Mouse (Mus musculus): ENCODE results near the gene Sftpa1. TPM values are rescaled to one million over a fixed set of nuclear protein-coding genes. Genes with fewer than 3 reads are reported as not detected.

Gene Sftpa1
- polyA plus RNA-seq (2012; rRNA removed) = not detected in 2 replicates
- polyA plus RNA-seq (2014; fragmentation: Nextera tagmentation; extraction: Ambion mirVana) = not detected in 2 replicates

DNA sequence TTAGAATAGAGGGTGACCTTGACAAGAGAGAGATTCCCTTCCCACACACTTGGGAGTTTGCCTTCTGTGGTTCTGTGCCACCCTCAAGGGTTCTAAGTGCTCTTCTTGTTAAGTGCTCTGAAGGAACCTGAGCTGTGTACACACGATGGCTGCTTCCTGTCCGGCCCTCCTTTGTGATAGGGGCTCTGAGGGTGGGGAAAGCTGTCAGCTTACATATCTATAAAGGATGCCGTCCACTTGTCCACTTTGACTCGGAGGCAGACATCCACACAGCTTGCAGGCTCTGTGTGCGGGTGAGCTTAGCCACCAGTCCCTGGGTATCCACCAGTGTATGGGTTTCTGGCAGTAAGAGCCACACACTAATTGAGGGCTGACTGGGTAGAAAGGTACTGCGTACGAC, at the start of gene Sftpa1:
TSS of gene Sftpa1 (plus strand) at position 243 of the 400 bp plus-strand sequence.
- DNase-seq (ENCODE audit: low spot score) = no peak
- H3K36me3 ChIP-seq (ENCODE audit: control insufficient read depth, insufficient read depth, low read length) = no peaks in the 10 kb centered on the region
- H3K4me1 ChIP-seq (ENCODE audit: control insufficient read depth, insufficient read depth, low read length) = no peaks in the 10 kb centered on the region
- no peak within 1 kb of the TSS for H3K27ac ChIP-seq (replicated peaks; ENCODE audit: low read depth, low read length)
- TF ChIP-seq POLR2A (IDR thresholded peaks at IDR 0.05; ENCODE audit: borderline replicate concordance, extremely low read depth, insufficient read depth, insufficient read length) = no peak
- no peaks in the 10 kb centered on the region for H3K27me3 ChIP-seq (ENCODE audit: control insufficient read depth, insufficient read depth, low read length)
- ATAC-seq (ENCODE audit: low FRiP score, low read depth) = no peak
- H3K9ac ChIP-seq (ENCODE audit: low read depth, low read length, severe bottlenecking) = no peak within 1 kb of the TSS
- 82% methylated on average over 7 of the region's 7 CpGs for WGBS
- no peaks in the 10 kb centered on the region for H3K9me3 ChIP-seq (ENCODE audit: control insufficient read depth, low read length)
- H3K4me2 ChIP-seq (replicated peaks; ENCODE audit: low read depth, low read length, severe bottlenecking) = no peak within 1 kb of the TSS
- no peak within 1 kb of the TSS for H3K4me3 ChIP-seq (replicated peaks; ENCODE audit: low read length)

DNA sequence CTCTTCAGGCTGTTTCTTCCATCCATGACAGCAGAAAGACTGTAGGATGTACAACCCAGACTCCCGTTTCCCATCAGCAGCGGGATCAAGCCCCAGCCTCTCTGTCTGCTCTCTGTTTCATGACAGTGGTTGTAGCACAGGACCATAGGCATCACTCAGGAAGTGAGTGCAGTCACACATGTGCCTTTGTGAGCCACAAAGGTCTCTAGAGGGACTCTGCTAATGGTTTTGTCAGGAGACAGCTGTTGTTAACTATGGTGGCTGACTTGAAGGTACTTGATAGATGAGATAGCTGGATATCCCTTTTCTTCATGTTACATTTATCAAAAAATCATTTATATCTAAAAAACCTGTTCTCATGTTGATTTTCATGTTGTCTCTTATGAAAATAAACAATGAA, 49.2 kb upstream of the Sftpa1 start:
- Histone ChIP-seq H3K4me1 (ENCODE audit: control insufficient read depth, insufficient read depth, low read length) (no peaks in the 10 kb centered on the region), H3K36me3 (ENCODE audit: control insufficient read depth, insufficient read depth, low read length) (no peaks in the 10 kb centered on the region), H3K27ac (replicated peaks; ENCODE audit: low read depth, low read length) (no peak overlapping the region), H3K9me3 (ENCODE audit: control insufficient read depth, low read length) (no peaks in the 10 kb centered on the region), H3K4me2 (replicated peaks; ENCODE audit: low read depth, low read length, severe bottlenecking) (no peak overlapping the region), H3K27me3 (ENCODE audit: control insufficient read depth, insufficient read depth, low read length) (no peaks in the 10 kb centered on the region), H3K4me3 (replicated peaks; ENCODE audit: low read length) (no peak overlapping the region), H3K9ac (ENCODE audit: low read depth, low read length, severe bottlenecking) (no peak overlapping the region)
- no peak for DNase-seq (ENCODE audit: low spot score)
- no peak for ATAC-seq (ENCODE audit: low FRiP score, low read depth)
- WGBS = 96% methylated on average over 2 of the region's 2 CpGs
- TF ChIP-seq POLR2A (IDR thresholded peaks at IDR 0.05; ENCODE audit: borderline replicate concordance, extremely low read depth, insufficient read depth, insufficient read length) = no peak

DNA sequence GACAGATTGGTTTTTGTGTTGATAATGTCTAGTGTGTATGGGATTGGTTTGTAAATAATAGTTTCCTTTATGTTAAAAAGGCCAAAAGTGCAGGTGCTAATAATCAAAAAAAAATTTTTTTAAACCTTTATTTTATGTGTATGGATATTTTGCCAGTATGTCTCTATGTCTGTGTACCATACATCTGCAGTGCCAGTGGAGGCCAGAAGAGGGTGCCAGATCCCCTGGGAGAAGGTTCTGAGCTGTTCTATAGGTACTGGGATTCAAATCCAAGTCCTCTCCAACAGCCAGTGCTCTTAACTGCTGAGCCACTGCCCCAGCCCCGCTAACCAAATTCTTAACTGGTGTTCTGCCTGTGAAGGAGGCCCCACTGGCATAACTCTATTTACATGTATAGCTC, 44.1 kb upstream of the Sftpa1 start:
- no peak overlapping the region for H3K27ac ChIP-seq (replicated peaks; ENCODE audit: low read depth, low read length)
- H3K4me3 ChIP-seq (replicated peaks; ENCODE audit: low read length) = no peak overlapping the region
- no peaks in the 10 kb centered on the region for H3K27me3 ChIP-seq (ENCODE audit: control insufficient read depth, insufficient read depth, low read length)
- H3K4me2 ChIP-seq (replicated peaks; ENCODE audit: low read depth, low read length, severe bottlenecking) = no peak overlapping the region
- no peak for ATAC-seq (ENCODE audit: low FRiP score, low read depth)
- H3K36me3 ChIP-seq (ENCODE audit: control insufficient read depth, insufficient read depth, low read length) = no peaks in the 10 kb centered on the region
- 94% methylated on average over 1 of the region's 1 CpGs for WGBS
- TF ChIP-seq POLR2A (IDR thresholded peaks at IDR 0.05; ENCODE audit: borderline replicate concordance, extremely low read depth, insufficient read depth, insufficient read length) = no peak
- no peaks in the 10 kb centered on the region for H3K4me1 ChIP-seq (ENCODE audit: control insufficient read depth, insufficient read depth, low read length)
- DNase-seq (ENCODE audit: low spot score) = no peak
- no peak overlapping the region for H3K9ac ChIP-seq (ENCODE audit: low read depth, low read length, severe bottlenecking)
- H3K9me3 ChIP-seq (ENCODE audit: control insufficient read depth, low read length) = no peaks in the 10 kb centered on the region

DNA sequence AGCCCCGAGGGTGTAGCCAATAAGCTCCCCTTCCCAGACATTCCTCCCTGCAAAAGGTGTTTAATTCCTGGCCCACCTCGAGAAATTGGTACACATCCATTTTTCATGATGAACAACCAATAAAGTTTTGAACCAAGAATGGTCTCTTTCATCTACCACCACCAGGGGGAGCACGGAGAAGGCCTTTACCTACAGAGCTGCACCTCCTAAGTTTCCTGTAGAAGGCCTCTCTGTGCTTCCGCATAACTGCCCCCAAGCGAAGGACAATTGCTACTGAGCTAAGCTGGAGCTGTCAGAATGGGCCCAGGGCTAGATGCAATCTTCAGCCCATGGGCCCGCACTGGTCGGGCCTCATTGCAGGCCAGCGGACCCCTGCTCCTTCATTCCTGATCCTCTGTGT, 40.8 kb upstream of the Sftpa1 start:
- DNase-seq (ENCODE audit: low spot score) (peak; percentile 26), ATAC-seq (ENCODE audit: low FRiP score, low read depth) (no peak)
- Histone ChIP-seq H3K27ac (replicated peaks; ENCODE audit: low read depth, low read length) (no peak overlapping the region), H3K4me2 (replicated peaks; ENCODE audit: low read depth, low read length, severe bottlenecking) (no peak overlapping the region), H3K27me3 (ENCODE audit: control insufficient read depth, insufficient read depth, low read length) (no peaks in the 10 kb centered on the region), H3K4me3 (replicated peaks; ENCODE audit: low read length) (no peak overlapping the region), H3K36me3 (ENCODE audit: control insufficient read depth, insufficient read depth, low read length) (no peaks in the 10 kb centered on the region), H3K9me3 (ENCODE audit: control insufficient read depth, low read length) (no peaks in the 10 kb centered on the region), H3K9ac (ENCODE audit: low read depth, low read length, severe bottlenecking) (no peak overlapping the region), H3K4me1 (ENCODE audit: control insufficient read depth, insufficient read depth, low read length) (no peaks in the 10 kb centered on the region)
- WGBS = 40% methylated on average over 8 of the region's 8 CpGs
- no peak for TF ChIP-seq POLR2A (IDR thresholded peaks at IDR 0.05; ENCODE audit: borderline replicate concordance, extremely low read depth, insufficient read depth, insufficient read length)

DNA sequence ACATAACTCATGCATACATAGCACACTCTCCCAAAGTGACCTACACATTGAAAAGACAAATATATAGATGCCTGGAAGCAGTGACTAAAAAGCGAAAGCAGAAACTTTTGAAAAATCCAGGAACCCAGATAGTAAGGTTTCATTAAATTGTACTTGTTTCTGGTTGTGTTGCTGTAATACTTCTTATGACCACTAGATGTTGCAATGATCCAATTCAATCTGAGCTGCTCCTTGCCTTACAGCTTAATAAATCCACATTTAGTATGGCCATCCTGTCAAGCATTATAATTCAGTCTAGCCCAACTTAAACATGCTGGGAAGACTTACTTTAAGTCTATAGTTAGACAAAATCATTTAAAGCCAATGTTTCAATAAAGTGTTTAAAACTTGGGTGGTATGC, 37.5 kb upstream of the Sftpa1 start:
- H3K9me3 ChIP-seq (ENCODE audit: control insufficient read depth, low read length) = no peaks in the 10 kb centered on the region
- H3K4me1 ChIP-seq (ENCODE audit: control insufficient read depth, insufficient read depth, low read length) = no peaks in the 10 kb centered on the region
- TF ChIP-seq POLR2A (IDR thresholded peaks at IDR 0.05; ENCODE audit: borderline replicate concordance, extremely low read depth, insufficient read depth, insufficient read length) = no peak
- no peaks in the 10 kb centered on the region for H3K27me3 ChIP-seq (ENCODE audit: control insufficient read depth, insufficient read depth, low read length)
- no peak overlapping the region for H3K4me3 ChIP-seq (replicated peaks; ENCODE audit: low read length)
- H3K36me3 ChIP-seq (ENCODE audit: control insufficient read depth, insufficient read depth, low read length) = no peaks in the 10 kb centered on the region
- H3K4me2 ChIP-seq (replicated peaks; ENCODE audit: low read depth, low read length, severe bottlenecking) = no peak overlapping the region
- H3K9ac ChIP-seq (ENCODE audit: low read depth, low read length, severe bottlenecking) = no peak overlapping the region
- H3K27ac ChIP-seq (replicated peaks; ENCODE audit: low read depth, low read length) = no peak overlapping the region
- ATAC-seq (ENCODE audit: low FRiP score, low read depth) (no peak), DNase-seq (ENCODE audit: low spot score) (peak; percentile 17)
- 47% methylated on average over 1 of the region's 1 CpGs for WGBS

Data from limb, embryonic 14.5 days (tissue).